Mouse (Mus musculus) limb, embryonic 14.5 days (tissue): ENCODE results near the gene Kctd6. TPM values are rescaled to one million over a fixed set of nuclear protein-coding genes. Genes with fewer than 3 reads are reported as not detected.
"Not testable (repeated sequence)": the region's sequence is repeated elsewhere in the genome, so short reads cannot be mapped to it uniquely, and the experiment has no call there.

Experiments used
- ATAC-seq: fragments of 200-750 bp; cut with Nextera tagmentation; 2 replicates; pipeline ENCODE4 v1.8.0; 2017; ENCODE audit warnings: low read depth, moderate number of reproducible peaks, moderate TSS enrichment; ENCODE audit not compliant: low FRiP score
- DNase-seq: peaks from one replicate; pipeline ENCODE4 v3.0.0-alpha.2; 2015; ENCODE audit warnings: low spot score
- H3K27ac ChIP-seq: fragments of 300-500 bp; sonication (generic); replicated peaks from 2 replicates; pipeline ENCODE4 v1.5.1; 2014; ENCODE audit warnings: low read depth, mild to moderate bottlenecking, low read length, moderate library complexity, mixed read lengths
- H3K27me3 ChIP-seq: fragments of 300-500 bp; sonication (generic); 2 replicates; pipeline ENCODE4 v1.6.1; 2014; ENCODE audit warnings: low read length, mixed read lengths; ENCODE audit not compliant: control insufficient read depth, insufficient read depth
- H3K36me3 ChIP-seq: fragments of 300-500 bp; sonication (generic); 2 replicates; pipeline ENCODE4 v1.6.1; 2014; ENCODE audit warnings: mild to moderate bottlenecking, low read length, moderate library complexity, mixed read lengths; ENCODE audit not compliant: control insufficient read depth, insufficient read depth
- H3K4me1 ChIP-seq: fragments of 300-500 bp; sonication (generic); 2 replicates; pipeline ENCODE4 v1.6.1; 2014; ENCODE audit warnings: antibody characterized with exemption, low read length, mixed read lengths; ENCODE audit not compliant: control insufficient read depth, insufficient read depth
- H3K4me2 ChIP-seq: fragments of 300-500 bp; sonication (generic); replicated peaks from 2 replicates; pipeline ENCODE4 v1.6.1; 2014; ENCODE audit warnings: low read depth, mild to moderate bottlenecking, low read length, moderate library complexity; ENCODE audit not compliant: severe bottlenecking
- H3K4me3 ChIP-seq: fragments of 300-500 bp; sonication (generic); replicated peaks from 2 replicates; pipeline ENCODE4 v1.5.1; 2014; ENCODE audit warnings: low read length
- H3K9ac ChIP-seq: fragments of 300-500 bp; sonication (generic); 2 replicates; pipeline ENCODE4 v1.6.1; 2014; ENCODE audit warnings: mild to moderate bottlenecking, low read depth, low read length, moderate library complexity; ENCODE audit not compliant: severe bottlenecking
- H3K9me3 ChIP-seq: fragments of 300-500 bp; sonication (generic); 2 replicates; pipeline ENCODE4 v1.6.1; 2016; ENCODE audit warnings: low read length; ENCODE audit not compliant: control insufficient read depth
- POLR2A ChIP-seq: fragments of 200-500 bp; IDR thresholded peaks from 2 replicates; pipeline ENCODE4 v1.8.0; 2012; ENCODE audit warnings: inconsistent platforms, mild to moderate bottlenecking, moderate library complexity, borderline replicate concordance; ENCODE audit not compliant: insufficient read depth, insufficient read length; ENCODE audit errors: extremely low read depth
- WGBS: fragments of 180-500 bp; shearing (Covaris S2); extraction: QIAGEN DNeasy Blood & Tissue Kit; methylation state at CpG from one replicate; pipeline ENCODE4 v1.1.7; 2014; 5-methylcytosine and 5-hydroxymethylcytosine counted together
- polyA plus RNA-seq, 2 experiments: library from polyadenylated mRNA; depleted of rRNA in 1 of 2; stranded (reverse) in 1 of 2; unstranded in 1 of 2; fragments of >200 nt; fragmentation: Nextera tagmentation in 1 of 2; extraction: Ambion mirVana in 1 of 2; gene quantifications; 2 replicates each; pipeline versions ENCODE4 v1.2.1 to v1.2.3; 2012 to 2014

The Kctd6 gene
- polyA plus RNA-seq, 2 experiments: 11.2 to 15.8 TPM

GRCm38 (mm10) chr14:8258335-8258627 lies 44.3 kb downstream of the Kctd6 start:
- WGBS: 58% methylated on average over 3 of the region's 3 CpGs
- Histone ChIP-seq H3K36me3 (no peaks in the 10 kb centered on the region), H3K4me3 (no peak overlapping the region), H3K27me3 (no peaks in the 10 kb centered on the region), H3K27ac (no peak overlapping the region), H3K9me3 (no peaks in the 10 kb centered on the region), H3K4me1 (no peaks in the 10 kb centered on the region), H3K9ac (no peak overlapping the region), H3K4me2 (no peak overlapping the region)
- ATAC-seq (no peak), DNase-seq (no peak)
- no peak for TF ChIP-seq POLR2A

- DNase-seq (no peak), ATAC-seq (no peak)
- no peaks in the 10 kb centered on the region for H3K36me3 ChIP-seq
- no peak overlapping the region for H3K4me2 ChIP-seq
- TF ChIP-seq POLR2A: no peak
- H3K27me3 ChIP-seq: no peaks in the 10 kb centered on the region
- H3K9me3 ChIP-seq: no peaks in the 10 kb centered on the region
- WGBS: 75% methylated on average over 3 of the region's 3 CpGs
- H3K4me1 ChIP-seq: no peaks in the 10 kb centered on the region
- H3K27ac ChIP-seq: no peak overlapping the region
- no peak overlapping the region for H3K9ac ChIP-seq
- no peak overlapping the region for H3K4me3 ChIP-seq
Observed at GRCm38 (mm10) chr14:8258752-8259151, 44.8 kb downstream of the Kctd6 start.

- WGBS: 85% methylated on average over 3 of the region's 3 CpGs
- no peak within 1 kb of the TSS for H3K4me2 ChIP-seq
- no peaks in the 10 kb centered on the region for H3K9me3 ChIP-seq
- DNase-seq (no peak), ATAC-seq (no peak)
- no peaks in the 10 kb centered on the region for H3K27me3 ChIP-seq
- no peaks in the 10 kb centered on the region for H3K36me3 ChIP-seq
- no peak within 1 kb of the TSS for H3K4me3 ChIP-seq
- H3K9ac ChIP-seq: no peak within 1 kb of the TSS
- no peaks in the 10 kb centered on the region for H3K4me1 ChIP-seq
- no peak within 1 kb of the TSS for H3K27ac ChIP-seq
- TF ChIP-seq POLR2A: no peak
Observed at GRCm38 (mm10) chr14:8259166-8259565, 45.2 kb downstream of the Kctd6 start, which contains the start of gene Acox2. Gene Acox2 (minus strand): TSS chr14:8259353.

GRCm38 (mm10) chr14:8260214-8260613 lies 46.3 kb downstream of the Kctd6 start:
- TF ChIP-seq POLR2A: no peak
- 67% methylated on average over 5 of the region's 5 CpGs for WGBS
- ATAC-seq (no peak), DNase-seq (no peak)
- Histone ChIP-seq H3K27me3 (no peaks in the 10 kb centered on the region), H3K4me3 (no peak overlapping the region), H3K4me2 (no peak overlapping the region), H3K9me3 (no peaks in the 10 kb centered on the region), H3K4me1 (no peaks in the 10 kb centered on the region), H3K36me3 (no peaks in the 10 kb centered on the region), H3K27ac (no peak overlapping the region), H3K9ac (no peak overlapping the region)

- no peak overlapping the region for H3K27ac ChIP-seq
- ATAC-seq (no peak), DNase-seq (no peak)
- no peak overlapping the region for H3K4me3 ChIP-seq
- WGBS: 45% methylated on average over 1 of the region's 1 CpGs
- H3K4me1 ChIP-seq: no peaks in the 10 kb centered on the region
- no peak overlapping the region for H3K4me2 ChIP-seq
- no peak for TF ChIP-seq POLR2A
- H3K9ac ChIP-seq: no peak overlapping the region
- no peaks in the 10 kb centered on the region for H3K27me3 ChIP-seq
- no peaks in the 10 kb centered on the region for H3K9me3 ChIP-seq
- H3K36me3 ChIP-seq: no peaks in the 10 kb centered on the region
Observed at GRCm38 (mm10) chr14:8262242-8262641, 48.3 kb downstream of the Kctd6 start.

GRCm38 (mm10) chr14:8264378-8264777 lies 50.4 kb downstream of the Kctd6 start:
- no peak for DNase-seq
- Histone ChIP-seq H3K4me1 (no peaks in the 10 kb centered on the region), H3K9ac (no peak overlapping the region), H3K27ac (no peak overlapping the region), H3K4me3 (no peak overlapping the region), H3K36me3 (no peaks in the 10 kb centered on the region), H3K9me3 (no peaks in the 10 kb centered on the region), H3K27me3 (no peaks in the 10 kb centered on the region), H3K4me2 (no peak overlapping the region)
- TF ChIP-seq POLR2A: no peak
- ATAC-seq: no peak
- 98% methylated on average over 1 of the region's 1 CpGs for WGBS

GRCm38 (mm10) chr14:8271281-8271680 lies 57.3 kb downstream of the Kctd6 start:
- H3K9ac ChIP-seq, H3K4me1 ChIP-seq, H3K27ac ChIP-seq, H3K9me3 ChIP-seq, H3K36me3 ChIP-seq, DNase-seq, H3K27me3 ChIP-seq, H3K4me2 ChIP-seq, H3K4me3 ChIP-seq, ATAC-seq: not testable (repeated sequence)
- WGBS: 91% methylated on average over 8 of the region's 8 CpGs
